ENCODE assay signal across 25 mouse cellular contexts in the genomic region with DNA sequence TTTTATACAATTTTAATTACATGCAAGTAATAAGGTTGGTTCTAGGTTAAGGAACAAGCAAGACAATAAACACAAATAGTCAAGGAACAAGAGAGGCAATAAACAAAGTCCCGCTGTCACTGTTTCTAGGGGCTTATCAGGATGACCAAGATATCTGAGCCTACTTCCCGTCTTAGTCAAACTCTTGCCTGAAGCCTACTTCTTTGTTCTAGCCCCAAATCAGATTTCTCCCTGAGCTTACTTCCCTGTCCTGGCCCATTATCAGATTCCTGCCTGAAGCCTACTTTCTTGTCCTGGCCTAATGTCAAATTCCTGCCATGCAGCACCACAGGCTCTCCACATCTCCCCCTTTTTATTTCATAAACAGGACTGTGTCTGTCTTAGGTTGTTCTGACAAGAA.
"Had no signal": no experiment of that assay in that cellular context is flagged by ENCODE, and none has a peak within 500 bp of the region (broad histone marks: within the 10 kb centered on the region; RNA-seq: fewer than 3 reads in every experiment).

No protein-coding gene starts in this region.

- H3K4me3 ChIP-seq: embryonic facial prominence, embryonic 10.5 days; embryonic facial prominence, embryonic 12.5 days; embryonic facial prominence, embryonic 13.5 days; embryonic facial prominence, embryonic 15.5 days; erythroblast, embryonic 14.5 days; forebrain, embryonic 10.5 days; forebrain, embryonic 12.5 days; forebrain, embryonic 13.5 days; forebrain, embryonic 15.5 days; gastrocnemius, adult 2 months; heart, adult 2 months had no signal

- H3K9me3 ChIP-seq: embryonic facial prominence, embryonic 10.5 days; embryonic facial prominence, embryonic 12.5 days; embryonic facial prominence, embryonic 13.5 days; embryonic facial prominence, embryonic 15.5 days; forebrain, embryonic 10.5 days; forebrain, embryonic 12.5 days; forebrain, embryonic 13.5 days; forebrain, embryonic 15.5 days had no signal

- H3K27me3 ChIP-seq: embryonic facial prominence, embryonic 12.5 days; embryonic facial prominence, embryonic 13.5 days; embryonic facial prominence, embryonic 15.5 days; forebrain, embryonic 12.5 days; forebrain, embryonic 13.5 days; forebrain, embryonic 15.5 days had no signal

- H3K36me3 ChIP-seq: embryonic facial prominence, embryonic 10.5 days; embryonic facial prominence, embryonic 12.5 days; embryonic facial prominence, embryonic 13.5 days; embryonic facial prominence, embryonic 15.5 days; forebrain, embryonic 10.5 days; forebrain, embryonic 12.5 days; forebrain, embryonic 15.5 days had no signal

- H3K9ac ChIP-seq: embryonic facial prominence, embryonic 12.5 days; embryonic facial prominence, embryonic 13.5 days; embryonic facial prominence, embryonic 15.5 days; forebrain, embryonic 12.5 days; forebrain, embryonic 13.5 days; forebrain, embryonic 15.5 days; forebrain, postnatal 0 days had no signal

- DNase-seq: cerebellum, adult 9-10 months; cerebellum, adult 9-11 months; cerebellum, postnatal 10 days; cerebellum, postnatal 14 days; cerebellum, postnatal 25 days; cerebellum, postnatal 36 days; embryo, embryonic 11 days; forebrain, postnatal 0 days; gastrocnemius, adult 2 months; gastrocnemius, postnatal 10 days; gastrocnemius, postnatal 14 days; gastrocnemius, postnatal 25 days; gastrocnemius, postnatal 36 days; heart, adult 11 months; heart, adult 18-20 months; heart, adult 2 months had no signal

- H3K4me1 ChIP-seq: embryonic facial prominence, embryonic 12.5 days; embryonic facial prominence, embryonic 13.5 days; embryonic facial prominence, embryonic 15.5 days; forebrain, embryonic 10.5 days; forebrain, embryonic 12.5 days; forebrain, embryonic 13.5 days; forebrain, embryonic 15.5 days had no signal

- H3K27ac ChIP-seq: embryonic facial prominence, embryonic 10.5 days; embryonic facial prominence, embryonic 12.5 days; embryonic facial prominence, embryonic 13.5 days; embryonic facial prominence, embryonic 15.5 days; forebrain, embryonic 10.5 days; forebrain, embryonic 12.5 days; forebrain, embryonic 13.5 days; forebrain, embryonic 15.5 days; gastrocnemius, adult 2 months; heart, adult 2 months had no signal
